Mouse (Mus musculus) mesoderm, embryonic 11.5 days (tissue): Measurements from ENCODE around the gene Alg1.
A peak's percentile ranks its signal among the peaks of the same experiment; 100 is the strongest.
"Not testable (repeated sequence)": the region's sequence is repeated elsewhere in the genome, so short reads cannot be mapped to it uniquely, and the experiment has no call there.

Source experiments
- DNase-seq: peaks from one replicate; pipeline ENCODE4 v3.0.0-alpha.2; 2012; ENCODE audit warnings: low read depth, low spot score

Alg1 gene

DNA sequence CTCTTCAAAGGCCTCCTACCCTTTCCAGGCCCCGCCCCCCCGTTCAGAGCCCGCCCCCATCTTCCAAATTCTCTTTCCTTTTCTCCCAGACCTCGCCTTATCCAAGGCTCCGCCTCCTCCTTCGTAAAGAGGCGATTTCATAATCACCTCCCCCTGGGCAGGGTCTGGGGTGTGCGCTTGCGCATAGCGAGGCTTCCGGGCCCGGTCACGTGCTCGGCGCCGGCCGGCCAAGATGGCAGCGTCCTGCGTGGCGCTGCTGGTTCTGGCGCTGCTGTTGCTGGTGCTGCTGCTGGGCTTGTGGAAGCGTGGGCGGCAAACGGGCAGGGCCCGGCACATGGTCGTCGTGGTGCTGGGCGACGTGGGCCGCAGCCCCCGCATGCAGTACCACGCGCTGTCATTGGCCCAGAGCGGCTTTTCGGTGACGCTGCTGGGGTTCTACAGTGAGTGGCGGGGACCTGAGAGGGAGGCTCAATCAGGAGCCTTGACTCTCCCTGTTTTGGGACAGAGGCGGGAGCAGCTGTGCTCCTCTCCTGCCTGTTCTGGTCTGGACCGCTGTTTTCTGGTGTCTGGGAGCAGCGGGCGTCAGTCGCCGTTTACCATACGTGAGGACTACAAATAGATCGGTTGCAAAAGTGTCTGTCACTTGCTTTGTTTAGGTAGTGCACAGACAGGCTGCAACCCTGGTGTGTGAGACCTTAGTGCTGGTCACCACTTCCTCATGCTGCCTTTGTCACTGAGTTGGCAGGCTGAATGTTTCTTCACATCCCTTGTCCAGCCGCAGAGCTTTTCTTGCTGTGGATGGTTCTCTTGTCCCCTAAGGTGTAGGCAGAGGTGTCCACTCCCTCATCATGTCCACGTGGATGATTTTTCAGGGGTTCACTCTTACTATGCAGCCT is at the start of gene Alg1:
Gene Alg1, plus strand, starts transcription at position 204 of the 896 bp plus-strand sequence.
- peak; percentile 96 for DNase-seq

GRCm38 (mm10) chr16:5184101-5184500 is 49.3 kb upstream of the Alg1 start:
- no peak for DNase-seq

- DNase-seq, result no peak
Observed at GRCm38 (mm10) chr16:5184956-5185355, 48.5 kb upstream of the Alg1 start.

- no peak for DNase-seq
Observed at GRCm38 (mm10) chr16:5185691-5186090, 47.7 kb upstream of the Alg1 start.

- no peak for DNase-seq
Observed at GRCm38 (mm10) chr16:5186234-5186633, 47.2 kb upstream of the Alg1 start.

- DNase-seq, result peak; percentile 68
Observed at GRCm38 (mm10) chr16:5195080-5195479, 38.3 kb upstream of the Alg1 start.

- DNase-seq, result peak; percentile 48
Observed at GRCm38 (mm10) chr16:5202681-5203080, 30.7 kb upstream of the Alg1 start.

DNA sequence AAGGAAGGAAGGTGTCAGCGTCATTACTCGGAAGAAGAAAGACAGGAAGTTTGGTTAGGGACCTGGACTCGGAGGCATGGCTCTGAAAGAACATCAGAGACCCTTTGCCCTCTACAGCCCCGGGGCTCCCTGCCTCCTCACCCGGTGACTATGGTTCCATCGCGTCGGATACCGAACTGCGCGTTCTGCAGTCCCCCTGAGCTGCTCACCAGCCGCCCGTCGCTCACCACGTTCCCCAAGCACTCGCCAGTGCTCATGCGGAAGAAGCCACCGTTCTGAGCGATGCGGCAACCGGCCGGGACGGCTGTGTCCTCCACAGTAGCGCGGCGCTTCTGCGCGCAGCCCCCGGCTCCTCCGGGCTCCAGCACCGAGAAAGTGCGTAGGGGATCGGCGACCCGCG is 30.2 kb upstream of the Alg1 start:
- peak; percentile 4 for DNase-seq

DNA sequence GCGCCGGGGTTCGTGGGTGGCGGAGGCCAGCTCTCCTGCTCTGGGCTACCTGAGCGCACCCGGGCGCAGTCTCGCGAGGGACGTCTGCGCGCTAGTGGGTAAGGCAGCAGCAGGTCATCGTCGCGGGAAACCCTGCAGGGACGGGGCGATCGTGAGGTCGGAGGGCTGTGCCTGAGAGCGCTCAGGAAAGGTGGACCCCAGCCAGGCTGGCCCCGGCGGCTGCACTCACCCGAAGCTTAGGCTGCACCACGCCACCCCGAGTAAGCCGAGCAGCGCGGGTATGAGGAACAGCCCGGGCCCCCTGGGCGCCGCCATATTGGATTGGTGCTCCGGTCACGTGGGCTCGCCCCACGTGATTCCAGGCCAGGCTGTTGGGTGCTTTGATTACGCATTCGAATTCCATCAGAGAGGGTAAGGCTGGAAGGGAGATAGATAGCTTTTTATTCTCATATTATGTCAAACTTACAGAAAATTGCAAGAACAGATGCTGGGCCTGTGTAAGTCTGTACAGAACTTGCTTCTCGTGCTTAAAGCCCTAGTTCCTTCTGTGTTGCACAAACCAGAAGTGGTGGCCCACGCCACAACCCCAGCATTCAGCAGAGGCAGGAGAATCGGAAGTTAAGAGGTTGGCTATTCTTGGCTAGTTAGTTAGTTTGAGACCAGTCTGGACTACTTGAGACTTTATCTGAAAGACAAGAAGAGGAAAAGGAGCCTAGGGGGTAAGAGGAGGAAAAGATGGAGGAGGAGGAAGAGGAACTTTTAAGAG is 29.6 kb upstream of the Alg1 start, which contains the start of gene Nagpa:
Gene Nagpa, minus strand, starts transcription at position 345 of the 766 bp plus-strand sequence.
- peak; percentile 95 for DNase-seq

GRCm38 (mm10) chr16:5205431-5205970 is 27.9 kb upstream of the Alg1 start:
- DNase-seq, result no peak

DNA sequence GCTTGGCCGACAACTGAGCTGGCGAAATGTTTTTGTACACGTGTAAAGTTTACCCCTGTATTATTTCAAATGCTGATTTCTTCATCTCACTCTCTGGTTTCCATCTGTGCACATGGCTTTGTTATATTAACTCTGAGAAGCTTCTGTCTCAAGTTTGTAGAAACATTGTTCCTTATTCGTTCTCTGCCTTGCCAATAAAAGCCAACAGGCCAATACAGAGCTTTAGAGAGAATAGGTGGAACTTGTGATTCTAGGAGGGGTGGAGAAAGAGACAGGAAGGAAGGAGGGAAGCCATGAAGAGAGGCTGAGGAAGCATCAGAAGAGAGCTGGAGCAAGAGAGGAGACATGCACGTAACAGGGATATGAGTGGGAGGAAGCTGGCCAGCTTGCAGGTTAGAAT is 27.4 kb upstream of the Alg1 start:
- no peak for DNase-seq

GRCm38 (mm10) chr16:5210365-5210764 is 23.1 kb upstream of the Alg1 start:
- DNase-seq, result no peak

DNA sequence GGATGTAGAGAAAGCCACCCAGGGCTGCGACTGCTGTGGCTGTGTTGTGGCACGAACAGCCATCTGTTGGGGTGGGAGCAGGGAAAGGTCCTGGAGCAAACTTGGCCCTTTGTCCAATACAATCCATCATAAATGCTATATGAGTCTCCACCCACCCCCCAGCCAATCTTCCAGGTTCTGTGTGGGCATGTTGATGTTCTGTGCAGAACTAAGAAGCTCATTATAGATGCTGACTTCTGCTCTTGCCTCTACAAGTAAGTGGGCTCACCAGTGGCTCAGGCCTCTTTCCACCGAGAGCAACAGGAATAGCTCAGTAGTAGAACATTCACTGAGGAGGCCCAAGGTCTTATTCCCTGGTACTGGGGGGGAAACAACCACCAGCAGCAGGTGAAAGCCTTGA is 21.3 kb upstream of the Alg1 start:
- DNase-seq, result no peak

GRCm38 (mm10) chr16:5214126-5214525 is 19.3 kb upstream of the Alg1 start:
- no peak for DNase-seq

DNA sequence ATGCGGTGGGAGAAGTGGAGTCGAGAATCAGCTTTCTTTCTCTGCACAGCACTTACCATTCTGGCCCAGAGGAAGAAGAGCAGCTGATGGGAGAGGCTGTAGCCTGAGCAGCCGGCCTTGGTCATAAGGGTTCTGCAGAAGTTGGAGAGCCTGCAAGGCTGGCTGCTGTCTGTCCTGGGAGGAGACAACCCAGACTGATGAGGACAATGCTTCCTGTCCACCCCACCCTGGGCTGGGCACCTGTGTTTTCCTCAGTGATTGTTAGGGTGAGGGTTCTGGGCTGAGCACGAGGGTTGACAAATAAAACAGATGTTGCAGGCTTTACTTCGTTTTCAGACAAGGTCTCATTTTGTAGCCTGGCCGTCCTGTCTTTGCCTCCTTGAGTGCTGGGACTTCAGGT is 16.7 kb upstream of the Alg1 start:
- DNase-seq, result no peak

GRCm38 (mm10) chr16:5217341-5218133 is 15.9 kb upstream of the Alg1 start:
- no peak for DNase-seq

DNA sequence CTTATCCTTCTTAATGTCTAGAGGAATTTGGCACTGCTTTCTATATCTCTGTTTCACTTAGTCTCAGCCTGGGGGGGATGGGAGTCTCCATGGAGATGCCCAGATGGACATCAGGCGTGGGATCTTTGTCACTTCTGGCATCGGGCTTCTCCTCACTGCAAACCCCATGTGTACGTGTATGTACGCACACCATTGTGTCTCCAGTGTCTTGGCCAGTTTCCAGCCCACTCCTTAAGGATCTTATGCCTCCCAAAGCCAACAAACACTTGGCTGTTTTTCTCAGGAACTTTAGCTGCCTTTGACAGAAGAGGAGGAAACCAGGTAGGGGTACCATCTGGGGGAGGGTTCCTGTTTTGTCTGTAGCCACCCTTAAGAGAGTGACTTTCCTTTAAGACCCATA is 12.0 kb upstream of the Alg1 start:
- no peak for DNase-seq

DNA sequence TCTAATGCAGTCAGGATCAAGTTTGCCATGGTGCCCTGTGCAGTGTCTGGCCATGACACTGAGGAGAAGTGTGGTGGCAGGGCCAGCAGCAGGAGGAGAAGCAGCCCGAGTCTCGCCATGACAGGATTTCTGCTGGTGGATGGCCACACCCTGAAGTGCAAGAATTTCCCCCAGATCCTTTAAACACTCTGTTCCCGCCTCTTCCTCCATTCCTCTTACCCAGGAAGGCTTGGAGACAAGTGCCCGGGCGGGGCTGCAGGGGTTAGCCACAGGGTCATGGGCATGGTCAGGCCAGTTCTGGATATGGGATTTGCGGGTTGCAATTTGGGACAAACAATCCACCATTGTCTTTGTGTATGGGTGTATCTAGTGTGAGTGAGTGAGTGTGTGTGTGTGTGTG is 11.3 kb upstream of the Alg1 start, which contains the start of gene AU021092:
Gene AU021092, minus strand, starts transcription at position 160 of the 400 bp plus-strand sequence.
- no peak for DNase-seq

DNA sequence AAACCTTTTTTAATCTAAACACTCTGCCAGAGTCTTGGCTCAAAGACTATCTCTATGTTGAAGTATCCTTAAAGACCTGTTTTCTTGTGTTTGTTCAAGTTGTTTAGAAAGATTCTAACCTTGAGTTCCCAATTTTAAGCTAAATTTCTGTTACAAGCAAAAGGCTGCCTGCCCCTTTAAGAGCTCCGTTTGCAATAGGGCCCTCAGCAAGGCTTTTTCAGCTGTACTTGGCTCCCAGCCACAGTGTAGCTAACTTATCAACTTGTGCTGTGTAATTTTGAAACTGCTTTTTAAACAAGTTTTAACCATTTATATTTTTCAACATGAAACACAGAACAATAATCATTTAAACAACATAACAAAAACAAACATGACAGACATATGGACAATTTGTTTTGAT is 6.9 kb upstream of the Alg1 start:
- not testable (repeated sequence) for DNase-seq

DNA sequence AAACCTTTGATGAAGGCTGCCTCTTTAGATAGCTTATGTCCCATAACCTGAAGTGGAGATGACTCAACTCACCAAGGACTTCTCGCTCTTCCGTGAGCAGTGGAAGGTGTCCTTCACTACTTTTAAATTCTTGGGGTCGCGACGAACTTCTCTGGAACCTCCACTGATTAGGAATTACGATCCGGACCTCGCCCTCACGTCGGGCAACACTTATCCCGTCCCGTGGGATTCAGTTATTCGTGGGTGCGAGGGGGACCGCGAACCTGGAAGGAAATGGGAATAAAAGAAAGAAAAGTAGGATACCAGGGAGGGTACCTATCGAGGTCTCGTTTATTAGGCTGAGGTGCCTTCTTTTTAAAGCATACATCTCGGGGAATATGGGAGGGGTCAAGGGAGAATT is 5.9 kb upstream of the Alg1 start:
- DNase-seq, result not testable (repeated sequence)

DNA sequence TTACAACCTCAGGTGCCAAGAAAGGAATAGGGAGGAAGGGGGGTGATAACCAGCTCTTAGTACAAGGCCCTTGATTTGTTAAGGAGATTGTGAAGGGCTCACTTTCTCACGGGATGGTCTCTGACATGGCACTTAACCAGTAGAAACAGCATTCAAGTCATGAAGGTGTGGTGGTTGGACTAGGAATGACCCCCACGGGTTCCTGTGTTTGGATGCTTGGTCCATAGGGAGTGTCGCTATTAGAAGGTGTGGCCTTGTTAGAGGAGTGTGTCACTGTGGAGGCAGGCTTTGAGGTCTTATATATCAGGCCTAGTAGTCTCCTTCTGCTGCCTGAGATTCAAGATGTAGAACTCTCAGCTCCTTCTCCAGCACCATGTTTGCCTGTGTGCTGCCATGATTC is 5.3 kb upstream of the Alg1 start:
- DNase-seq, result not testable (repeated sequence)
